Mouse (Mus musculus) heart, postnatal 0 days (tissue): Measurements from ENCODE around the gene Cybrd1.

Experiments
- CTCF ChIP-seq: IDR thresholded peaks from 2 replicates; pipeline ENCODE4 v1.5.1; 2016; ENCODE audit warnings: antibody characterized with exemption, control low read depth, low read depth
- EP300 ChIP-seq: IDR thresholded peaks from 2 replicates; pipeline ENCODE4 v1.6.1; 2016; ENCODE audit warnings: antibody characterized with exemption, low read depth

- TF ChIP-seq CTCF = no peak
- TF ChIP-seq EP300 = no peak
These were observed 62.0 kb downstream of the Cybrd1 start for GRCm38 (mm10) chr2:71179716-71180115.
